Mouse (Mus musculus) embryonic fibroblast, embryonic 13.5 days (primary cell): Measurements from ENCODE around the gene Synpr. TPM values are rescaled to one million over a fixed set of nuclear protein-coding genes. Genes with fewer than 3 reads are reported as not detected.
A peak's percentile ranks its signal among the peaks of the same experiment; 100 is the strongest.
"Not testable (repeated sequence)": the region's sequence is repeated elsewhere in the genome, so short reads cannot be mapped to it uniquely, and the experiment has no call there.

Experiments
- H3K27ac ChIP-seq: 2 replicates; pipeline ENCODE4 v1.5.1; 2012; ENCODE audit warnings: low read length, control low read depth, inconsistent platforms; ENCODE audit not compliant: insufficient read depth
- H3K4me1 ChIP-seq: 2 replicates; pipeline ENCODE4 v1.6.1; 2011; ENCODE audit warnings: low read length; ENCODE audit not compliant: control insufficient read depth, insufficient read depth
- H3K4me3 ChIP-seq: 2 replicates; pipeline ENCODE4 v1.5.1; 2011; ENCODE audit warnings: mild to moderate bottlenecking, control low read depth, low read length; ENCODE audit not compliant: insufficient read depth
- CTCF ChIP-seq: IDR thresholded peaks from 2 replicates; pipeline ENCODE4 v1.5.1; 2011; ENCODE audit warnings: mild to moderate bottlenecking, control low read depth, low read length, moderate library complexity, borderline replicate concordance; ENCODE audit not compliant: insufficient read depth
- POLR2A ChIP-seq: IDR thresholded peaks from 2 replicates; pipeline ENCODE4 v1.6.1; 2011; ENCODE audit warnings: low read depth, mild to moderate bottlenecking, control low read depth, low read length, moderate library complexity
- polyA plus RNA-seq: library from polyadenylated mRNA; stranded (reverse); fragments of >200 nt; gene quantifications from 2 replicates; pipeline ENCODE4 v1.2.4, GENCODE M21; 2011; ENCODE audit warnings: low read depth; ENCODE audit not compliant: missing spikeins, insufficient read length

The Synpr gene
- polyA plus RNA-seq, result 0.30 TPM in 1 of 2 replicates, not detected in the other

DNA sequence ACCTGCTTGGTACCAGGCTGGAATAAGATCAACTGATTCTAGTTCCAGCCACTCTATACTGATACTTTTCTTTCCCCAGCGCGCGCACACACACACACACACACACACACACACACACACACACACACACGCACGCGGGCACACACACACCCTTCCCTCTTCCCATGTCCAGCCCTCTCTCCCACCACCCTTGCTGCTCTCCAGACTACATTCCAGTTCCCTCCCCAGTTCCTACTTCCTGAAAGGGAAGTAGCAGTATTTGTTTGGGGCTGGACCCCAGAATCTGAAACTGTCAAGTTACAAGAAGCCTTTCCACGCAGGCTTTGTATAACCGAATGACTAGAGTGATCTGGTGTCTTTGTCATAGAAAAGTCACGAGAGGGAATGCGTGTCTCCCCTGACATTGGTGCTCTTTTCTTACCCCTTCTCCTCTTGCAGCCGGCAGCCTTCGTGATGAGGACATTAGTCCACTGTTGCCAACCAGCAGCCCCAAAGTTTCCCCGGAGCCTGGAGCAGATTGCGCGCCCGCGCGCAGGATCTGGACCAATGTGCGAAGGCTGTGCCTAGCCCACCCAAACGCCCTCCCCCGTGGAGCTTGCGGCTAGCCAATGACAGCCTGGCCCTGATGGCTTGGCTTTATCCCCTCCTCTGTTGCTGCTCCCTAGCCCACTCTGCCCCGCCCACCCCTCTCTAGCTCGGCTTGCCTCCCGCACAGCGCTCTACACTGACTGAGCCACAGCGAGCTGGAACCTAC is at the start of gene Synpr:
TSS of gene Synpr (plus strand) at position 690 of the 754 bp plus-strand sequence.
- TF ChIP-seq CTCF, result no peak
- no peak for TF ChIP-seq POLR2A
- no peaks in the 10 kb centered on the region for H3K4me1 ChIP-seq
- peak within 1 kb of the TSS; percentile 32 for H3K4me3 ChIP-seq
- no peak within 1 kb of the TSS for H3K27ac ChIP-seq

DNA sequence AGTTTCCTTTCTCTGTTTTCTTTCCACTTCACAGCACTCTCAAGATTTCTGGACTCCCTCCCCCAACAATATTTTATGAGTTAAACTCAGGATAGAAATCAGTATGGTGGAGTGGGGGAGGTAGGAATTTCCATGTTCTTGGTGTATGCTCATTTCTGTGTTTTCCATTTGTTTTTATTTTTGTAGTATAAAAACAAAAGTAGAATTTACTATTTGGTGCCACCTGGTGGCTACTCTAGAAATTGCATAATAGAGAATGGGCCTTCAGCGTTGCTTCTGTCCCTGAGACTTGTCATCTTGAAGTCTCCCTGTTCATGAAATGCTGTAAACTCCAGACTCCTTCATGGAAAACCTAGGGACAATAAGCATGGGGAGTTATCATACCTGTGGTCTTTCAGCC is 47.7 kb upstream of the Synpr start:
- no peak overlapping the region for H3K4me3 ChIP-seq
- H3K4me1 ChIP-seq, result no peaks in the 10 kb centered on the region
- no peak overlapping the region for H3K27ac ChIP-seq
- TF ChIP-seq POLR2A, result no peak

DNA sequence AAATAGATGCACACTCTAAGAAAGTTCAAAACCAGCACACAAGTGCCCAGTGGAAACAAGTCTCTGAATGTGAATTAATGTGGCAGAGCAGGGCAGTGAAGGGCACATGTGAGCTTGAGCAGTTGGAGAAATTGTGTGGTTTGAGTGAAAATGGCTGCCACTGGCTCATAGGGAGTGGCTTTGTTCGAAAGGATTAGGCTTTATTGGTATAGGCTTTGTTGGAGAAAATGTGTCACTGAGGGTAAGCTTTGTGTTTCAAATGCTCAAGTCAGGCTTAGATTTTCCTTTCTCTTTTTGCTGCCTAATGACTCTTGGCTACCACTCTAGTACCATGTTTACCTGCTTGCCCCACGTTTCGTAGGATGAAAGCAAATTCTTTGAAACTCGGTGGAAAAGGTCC is 37.1 kb upstream of the Synpr start:
- no peak for TF ChIP-seq POLR2A
- no peak for TF ChIP-seq CTCF
- no peak overlapping the region for H3K27ac ChIP-seq
- H3K4me3 ChIP-seq, result no peak overlapping the region
- H3K4me1 ChIP-seq, result no peaks in the 10 kb centered on the region; the same call in 1 of the 2 replicates

DNA sequence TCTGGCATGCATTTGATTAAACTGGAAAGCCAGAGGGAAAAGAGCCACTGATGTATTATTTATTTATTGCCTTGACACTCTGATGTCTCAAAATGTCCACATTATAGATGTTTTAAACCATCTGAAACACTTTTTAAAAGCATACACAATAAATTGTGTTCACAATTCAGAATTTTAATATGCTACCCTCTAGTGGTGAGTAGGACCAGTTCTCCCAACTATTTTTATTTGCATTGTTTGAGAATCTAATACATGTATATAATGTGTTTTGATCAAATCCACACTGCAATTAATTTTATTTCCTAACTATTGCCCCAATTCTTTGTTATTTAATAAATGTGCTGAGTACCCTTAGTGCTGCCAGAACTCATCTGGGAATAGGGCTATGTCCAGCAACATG is 35.2 kb upstream of the Synpr start:
- no peaks in the 10 kb centered on the region; the same call in 1 of the 2 replicates for H3K4me1 ChIP-seq
- no peak overlapping the region for H3K27ac ChIP-seq
- H3K4me3 ChIP-seq, result no peak overlapping the region
- TF ChIP-seq CTCF (no peak), POLR2A (no peak)

DNA sequence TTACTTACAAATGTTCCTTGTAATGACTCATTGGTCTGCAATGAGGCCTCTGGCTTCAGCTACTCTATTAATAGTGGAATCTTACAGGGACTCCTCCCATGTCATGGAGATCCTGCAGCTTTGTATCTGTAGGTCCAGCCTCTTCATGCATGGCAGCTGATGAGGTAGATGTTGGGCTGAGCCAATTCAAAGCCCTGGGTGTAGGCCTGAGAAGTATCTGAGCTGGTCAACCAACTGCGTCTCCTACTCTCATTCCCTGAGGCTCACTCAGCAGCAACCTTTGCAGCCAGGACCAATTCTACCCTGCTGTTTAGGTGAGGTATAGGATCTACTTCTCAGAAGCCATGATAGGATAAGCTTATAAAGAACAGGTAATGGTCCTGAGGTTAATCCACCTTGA is 32.0 kb upstream of the Synpr start:
- Histone ChIP-seq H3K4me3 (no peak overlapping the region), H3K4me1 (no peaks in the 10 kb centered on the region; the same call in 1 of the 2 replicates), H3K27ac (no peak overlapping the region)
- TF ChIP-seq CTCF (no peak), POLR2A (no peak)

DNA sequence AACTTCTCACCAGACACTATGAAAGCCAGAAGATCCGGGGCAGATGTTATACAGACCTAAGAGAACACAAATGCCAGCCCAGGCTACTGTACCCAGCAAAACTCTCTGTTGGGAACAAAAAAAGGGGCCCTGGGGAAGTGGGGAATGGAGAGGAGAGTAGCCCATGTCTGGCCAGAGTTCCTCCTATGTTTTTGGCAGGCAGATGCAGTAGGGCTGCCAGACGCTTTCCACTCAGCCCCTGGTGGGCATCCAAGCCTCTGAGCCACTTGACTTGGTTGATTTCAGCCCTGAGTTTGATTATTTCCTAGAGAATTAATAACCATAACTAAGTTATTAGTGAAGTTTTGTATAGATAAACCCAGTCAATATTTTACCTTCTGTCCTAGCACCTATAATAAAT is 29.8 kb upstream of the Synpr start:
- not testable (repeated sequence) for H3K4me1 ChIP-seq, H3K27ac ChIP-seq, H3K4me3 ChIP-seq

DNA sequence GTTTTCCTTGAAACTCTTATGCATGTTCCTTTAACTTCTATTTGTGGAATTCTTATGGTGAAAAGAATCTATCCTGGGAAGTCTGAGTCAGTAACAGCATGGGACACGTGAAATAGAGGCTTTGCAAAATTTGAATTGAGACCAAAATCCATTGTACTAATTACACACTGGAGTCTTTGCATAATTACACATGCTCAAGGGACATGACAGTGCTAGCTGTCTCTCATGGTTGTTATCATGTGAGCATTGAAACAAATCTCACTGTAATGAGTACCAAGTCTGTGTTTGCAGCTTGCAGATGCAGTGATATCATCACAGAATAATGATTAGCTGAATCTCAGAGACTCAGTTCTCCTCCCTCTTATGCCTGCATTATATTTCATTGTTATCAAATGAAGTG is 22.2 kb upstream of the Synpr start:
- TF ChIP-seq POLR2A (no peak), CTCF (no peak)
- Histone ChIP-seq H3K27ac (no peak overlapping the region), H3K4me3 (no peak overlapping the region)

DNA sequence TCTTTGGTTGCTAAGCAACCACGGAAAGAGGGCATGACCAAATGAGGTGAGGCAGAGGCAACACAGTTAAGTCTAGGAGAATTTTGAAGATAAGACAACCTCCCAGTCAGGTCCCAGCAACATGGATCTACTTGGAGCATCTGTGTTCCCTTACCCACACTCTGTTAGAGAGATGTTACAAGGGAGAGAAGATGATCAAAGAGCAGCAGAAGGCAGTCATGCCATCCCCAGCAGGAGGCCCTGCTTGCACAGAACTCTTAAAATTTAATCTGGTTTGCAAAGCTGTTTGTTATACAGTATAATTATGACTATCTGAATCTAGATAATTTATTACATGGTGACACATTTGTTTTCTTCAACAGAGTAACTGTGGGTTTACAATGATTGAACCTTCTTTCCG is 18.2 kb upstream of the Synpr start:
- H3K4me1 ChIP-seq, result no peaks in the 10 kb centered on the region
- no peak overlapping the region for H3K4me3 ChIP-seq
- no peak for TF ChIP-seq CTCF
- no peak for TF ChIP-seq POLR2A
- H3K27ac ChIP-seq, result no peak overlapping the region

More for the DNA sequence above, 22.2 kb upstream of the Synpr start:
- H3K4me1 ChIP-seq, result no peaks in the 10 kb centered on the region

DNA sequence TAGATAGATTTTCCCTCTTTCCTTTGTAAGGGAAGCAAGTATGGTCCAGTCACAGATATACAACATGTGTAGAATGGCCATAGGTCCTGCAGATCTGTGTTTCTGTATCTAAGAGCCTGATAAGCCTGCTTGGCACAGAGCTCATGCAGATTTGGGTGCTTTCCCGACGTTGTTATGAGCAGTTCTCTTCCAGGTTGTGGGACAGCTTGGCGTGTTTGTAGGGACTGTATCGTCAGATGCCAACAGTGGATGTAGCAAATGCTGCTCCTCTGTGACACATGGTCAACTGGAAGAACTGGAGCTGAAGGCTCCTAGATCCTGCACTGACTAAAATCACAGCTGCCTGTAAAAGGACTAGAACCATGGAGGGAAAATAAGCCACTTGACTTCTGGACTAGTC is 17.4 kb upstream of the Synpr start:
- no peak overlapping the region for H3K4me3 ChIP-seq
- TF ChIP-seq CTCF (no peak), POLR2A (no peak)
- H3K4me1 ChIP-seq, result no peaks in the 10 kb centered on the region
- H3K27ac ChIP-seq, result no peak overlapping the region

DNA sequence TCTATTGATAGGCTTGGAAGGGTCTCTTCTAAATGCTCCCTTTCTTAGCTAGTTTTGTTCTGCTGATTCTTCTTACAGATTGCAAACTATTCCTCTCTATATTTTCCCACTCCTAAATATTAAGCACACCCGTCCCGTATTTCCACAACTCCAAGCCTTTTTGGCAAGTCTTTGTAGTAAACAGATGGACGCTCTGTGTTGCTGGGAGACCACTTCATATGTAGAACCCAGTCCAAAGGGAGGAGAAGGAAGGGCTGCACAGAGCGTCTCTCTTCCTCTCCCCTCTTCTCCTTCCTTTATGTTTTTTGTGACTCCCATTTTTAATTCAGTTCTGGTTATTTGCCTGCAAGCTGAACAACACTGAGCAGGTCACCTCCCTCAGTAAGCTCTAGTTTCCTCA is 1.4 kb upstream of the Synpr start:
- Histone ChIP-seq H3K4me1 (no peaks in the 10 kb centered on the region), H3K4me3 (no peak overlapping the region), H3K27ac (no peak overlapping the region)
- TF ChIP-seq CTCF (no peak), POLR2A (no peak)

DNA sequence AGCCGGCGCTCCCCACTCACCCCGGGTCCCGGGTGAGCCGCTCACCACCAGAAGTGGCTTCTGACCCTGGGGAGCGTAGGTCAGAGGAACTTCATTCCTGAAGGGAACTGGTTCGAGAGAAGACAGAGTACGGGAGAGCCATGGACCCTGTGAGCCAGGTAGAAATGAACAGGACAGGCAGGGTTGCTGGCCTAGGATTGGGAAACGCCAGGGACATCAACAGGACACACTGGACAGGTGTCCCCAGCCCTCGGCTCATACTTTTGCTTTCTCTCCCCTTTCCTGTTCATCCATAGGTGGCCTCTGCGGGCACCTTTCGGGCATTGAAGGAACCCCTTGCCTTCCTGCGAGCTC is 242 bp downstream of the Synpr start:
- no peak overlapping the region for H3K27ac ChIP-seq
- TF ChIP-seq CTCF, result no peak
- no peak for TF ChIP-seq POLR2A
- no peak overlapping the region; the same call in 1 of the 2 replicates for H3K4me3 ChIP-seq
- no peaks in the 10 kb centered on the region for H3K4me1 ChIP-seq
